Mouse (Mus musculus) gastrocnemius, adult 2 months (tissue): ENCODE data around the gene 1700074P13Rik. TPM values are rescaled to one million over a fixed set of nuclear protein-coding genes. Genes with fewer than 3 reads are reported as not detected.
A peak's percentile ranks its signal among the peaks of the same experiment; 100 is the strongest.
"Not testable (repeated sequence)": the region's sequence is repeated elsewhere in the genome, so short reads cannot be mapped to it uniquely, and the experiment has no call there.

ENCODE experiments used
- DNase-seq: peaks from one replicate; pipeline ENCODE4 v3.0.0; 2022
- H3K27ac ChIP-seq: fragments of 200-600 bp; 2 replicates; pipeline ENCODE4 v1.8.1; 2022; ENCODE audit warnings: mild to moderate bottlenecking
- H3K4me3 ChIP-seq: fragments of 200-600 bp; 2 replicates; pipeline ENCODE4 v1.8.1; 2022; ENCODE audit warnings: mild to moderate bottlenecking, moderate library complexity
- CTCF ChIP-seq: fragments of 200-600 bp; IDR thresholded peaks from 2 replicates; pipeline ENCODE4 v1.8.1; 2022; ENCODE audit warnings: antibody characterized with exemption, mild to moderate bottlenecking, moderate library complexity
- intact Hi-C: fragments of 180-260 bp; cut with DNase I; formaldehyde crosslinking; loops from one replicate; pipeline ENCODE4 v1.15.1; 2025
- long read RNA-seq, 2 experiments: library from polyadenylated mRNA; stranded (forward); transcript quantifications; one replicate each; pipeline ENCODE4 v2.0.0; 2021
- total RNA-seq, 2 experiments: library from RNA; stranded (reverse); gene quantifications; 2 replicates each; pipeline ENCODE4 v1.2.3; 2021

The 1700074P13Rik gene
- total RNA-seq = not detected
- long read RNA-seq, experiment 1 = 0 reads
- long read RNA-seq, experiment 2 = 0 reads

GRCm38 (mm10) chr6:40940457-40940856 lies at the start of gene 1700074P13Rik:
TSS of gene 1700074P13Rik (minus strand) at chr6:40940557.
- DNase-seq = no peak
- H3K27ac ChIP-seq = no peak within 1 kb of the TSS
- no peak for TF ChIP-seq CTCF
- intact Hi-C loops = no loop called here
- no peak within 1 kb of the TSS for H3K4me3 ChIP-seq

- DNase-seq, H3K27ac ChIP-seq, H3K4me3 ChIP-seq, intact Hi-C loops: not testable (repeated sequence)
These were observed 24.1 kb upstream of the 1700074P13Rik start, which contains the start of gene 1810009J06Rik for GRCm38 (mm10) chr6:40964454-40964853. TSS of gene 1810009J06Rik (plus strand) at chr6:40964754.

GRCm38 (mm10) chr6:40953716-40954115 lies 13.4 kb upstream of the 1700074P13Rik start:
- no peak for DNase-seq
- intact Hi-C loops = no loop called here
- no peak for TF ChIP-seq CTCF
- Histone ChIP-seq H3K27ac (no peak overlapping the region), H3K4me3 (no peak overlapping the region)

GRCm38 (mm10) chr6:40951770-40952169 lies 11.4 kb upstream of the 1700074P13Rik start, which contains the start of gene Gm4744:
TSS of gene Gm4744 (minus strand) at chr6:40951870.
- no peak for DNase-seq
- Histone ChIP-seq H3K27ac (no peak within 1 kb of the TSS), H3K4me3 (no peak within 1 kb of the TSS)
- TF ChIP-seq CTCF = no peak
- intact Hi-C loops = no loop called here

GRCm38 (mm10) chr6:40919954-40920353 lies 20.4 kb downstream of the 1700074P13Rik start:
- intact Hi-C loops = no loop called here
- DNase-seq = no peak
- H3K27ac ChIP-seq = no peak overlapping the region
- TF ChIP-seq CTCF = no peak
- H3K4me3 ChIP-seq = no peak overlapping the region

- Histone ChIP-seq H3K27ac (no peak within 1 kb of the TSS), H3K4me3 (no peak within 1 kb of the TSS)
- DNase-seq = no peak
- no peak for TF ChIP-seq CTCF
- intact Hi-C loops = no loop called here
These were observed 40.1 kb downstream of the 1700074P13Rik start, which contains the start of gene Prss58 for GRCm38 (mm10) chr6:40900287-40900686. TSS of gene Prss58 (minus strand) at chr6:40900387.

- H3K27ac ChIP-seq = no peak overlapping the region
- intact Hi-C loops = no loop called here
- DNase-seq = no peak
These were observed 45.6 kb downstream of the 1700074P13Rik start for GRCm38 (mm10) chr6:40894716-40895115.

GRCm38 (mm10) chr6:40893577-40893976 lies 46.8 kb downstream of the 1700074P13Rik start:
- H3K27ac ChIP-seq = no peak overlapping the region
- intact Hi-C loops = no loop called here
- no peak for DNase-seq
- no peak overlapping the region for H3K4me3 ChIP-seq
- TF ChIP-seq CTCF = peak; percentile 42

More at GRCm38 (mm10) chr6:40894716-40895115, 45.6 kb downstream of the 1700074P13Rik start:
- no peak for TF ChIP-seq CTCF
- H3K4me3 ChIP-seq = no peak overlapping the region

- no peak overlapping the region for H3K27ac ChIP-seq
- intact Hi-C loops = no loop called here
- H3K4me3 ChIP-seq = no peak overlapping the region
- no peak for TF ChIP-seq CTCF
- no peak for DNase-seq
These were observed 48.6 kb downstream of the 1700074P13Rik start for GRCm38 (mm10) chr6:40891754-40892153.

GRCm38 (mm10) chr6:40890973-40891372 lies 49.4 kb downstream of the 1700074P13Rik start:
- DNase-seq = no peak
- no peak overlapping the region for H3K4me3 ChIP-seq
- H3K27ac ChIP-seq = no peak overlapping the region
- no peak for TF ChIP-seq CTCF
- intact Hi-C loops = no loop called here

GRCm38 (mm10) chr6:40887394-40887793 lies 53.0 kb downstream of the 1700074P13Rik start, which contains the start of gene Moxd2:
TSS of gene Moxd2 (minus strand) at chr6:40887494.
- intact Hi-C loops = no loop called here
- Histone ChIP-seq H3K27ac (no peak within 1 kb of the TSS), H3K4me3 (no peak within 1 kb of the TSS)
- no peak for TF ChIP-seq CTCF
- no peak for DNase-seq

Other genes with a start within 250 kb of the 1700074P13Rik start
- not detected for gene Moxd2, start 53.1 kb downstream of the 1700074P13Rik start, total RNA-seq
- not detected for gene Prss58, start 40.2 kb downstream of the 1700074P13Rik start, total RNA-seq
- not detected for gene Gm4744, start 11.3 kb upstream of the 1700074P13Rik start, total RNA-seq
- gene 1810009J06Rik, start 24.2 kb upstream of the 1700074P13Rik start, total RNA-seq = not detected
- gene Gm2663, start 58.9 kb upstream of the 1700074P13Rik start, total RNA-seq = not detected
- not detected for gene 2210010C04Rik, start 95.0 kb upstream of the 1700074P13Rik start, total RNA-seq